Mouse (Mus musculus) CD4-positive, CD25-positive, alpha-beta regulatory T cell, adult 2 months (primary cell): ENCODE measurements around the gene Slc2a9.
A peak's percentile ranks its signal among the peaks of the same experiment; 100 is the strongest.

Experiments
- DNase-seq: peaks from one replicate; pipeline ENCODE4 v3.0.0-alpha.2; 2012; ENCODE audit warnings: low read depth, low spot score

Slc2a9 gene

DNA sequence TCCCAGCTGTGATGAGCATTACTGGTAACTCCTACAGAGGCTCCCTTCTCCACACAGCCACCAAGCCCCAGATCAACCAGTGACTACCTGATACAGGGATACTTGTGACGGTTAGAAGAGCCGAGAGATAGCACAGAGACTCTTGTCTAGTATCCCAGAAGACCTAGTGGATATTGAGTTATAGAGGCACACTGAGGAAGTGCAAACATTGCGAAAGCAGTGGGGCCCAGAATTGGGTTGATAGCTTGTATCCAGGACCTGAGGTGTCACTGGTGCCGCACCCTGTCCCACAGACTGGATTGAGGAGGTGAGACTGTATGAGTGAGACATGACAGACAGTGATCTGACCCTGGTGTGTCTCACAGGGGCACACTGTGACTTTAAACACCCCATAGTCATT lies at the start of gene Slc2a9:
Gene Slc2a9 (minus strand): TSS at position 152 of the 400 bp plus-strand sequence.
- no peak for DNase-seq

DNA sequence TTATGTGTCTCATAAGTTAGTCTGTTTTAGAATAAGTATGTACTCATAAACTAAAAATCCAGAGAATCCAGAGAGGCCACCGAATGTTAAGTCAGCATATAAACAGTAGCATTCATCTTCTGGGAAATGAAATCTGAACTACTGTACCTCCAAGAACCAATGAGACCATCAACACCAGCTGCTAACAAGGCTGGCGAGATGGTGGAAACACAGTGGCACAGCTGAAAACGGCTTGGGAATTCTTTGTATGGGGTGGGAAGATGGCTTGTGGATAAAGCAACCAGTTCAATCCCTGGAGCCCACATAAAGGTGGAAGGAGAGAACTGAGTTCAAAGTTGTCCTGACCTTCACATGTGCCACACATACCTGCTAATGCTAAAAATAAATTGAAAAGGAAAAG lies 49.7 kb upstream of the Slc2a9 start:
- DNase-seq: no peak

DNA sequence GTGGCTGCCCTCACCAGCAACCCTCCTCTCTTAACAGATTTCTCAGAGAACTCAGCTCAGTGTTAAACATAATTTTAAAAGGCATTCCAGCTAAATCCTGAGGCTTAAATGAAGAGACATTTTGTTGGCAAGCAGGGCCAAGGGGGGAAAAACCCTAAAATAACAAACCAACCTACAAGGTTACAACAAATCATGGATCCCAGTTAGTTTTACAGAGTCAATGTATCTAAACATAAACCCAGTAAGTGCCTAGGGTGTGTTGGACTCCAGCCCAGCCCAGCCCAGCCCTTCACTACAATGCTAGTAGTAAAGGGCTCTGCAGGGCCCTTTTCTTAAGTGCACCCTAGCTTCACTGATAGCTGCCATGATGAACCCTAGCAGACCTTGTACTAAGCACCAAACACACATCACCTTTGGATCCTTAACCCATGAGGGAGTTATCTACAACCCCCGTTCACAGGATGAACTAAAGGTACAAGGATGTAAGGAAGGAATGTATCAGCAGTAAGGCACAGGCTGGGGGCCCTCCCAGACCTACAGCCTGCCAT lies 47.4 kb upstream of the Slc2a9 start:
- DNase-seq: no peak

DNA sequence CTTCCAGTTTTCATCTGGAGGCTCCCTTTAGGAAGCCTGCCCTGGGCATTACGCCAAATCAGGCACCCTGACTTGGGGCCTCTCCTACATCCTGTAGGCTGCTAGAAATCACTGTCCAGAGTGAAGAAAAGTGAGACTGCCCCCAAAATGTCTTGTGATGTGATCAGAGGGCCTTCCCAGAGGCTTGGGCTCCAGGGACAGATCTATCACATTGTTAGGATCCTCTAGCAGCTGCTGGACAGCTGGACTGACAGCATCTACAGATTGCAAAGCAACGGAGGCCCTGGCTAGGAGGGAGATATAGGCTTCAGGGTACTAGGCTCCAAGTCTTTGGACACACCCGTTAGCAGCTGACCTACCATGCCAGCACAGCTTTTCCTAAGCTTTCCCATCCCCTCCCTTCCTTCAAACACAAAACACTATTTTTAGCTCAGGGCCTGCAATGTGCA lies 46.5 kb upstream of the Slc2a9 start:
- no peak for DNase-seq

DNA sequence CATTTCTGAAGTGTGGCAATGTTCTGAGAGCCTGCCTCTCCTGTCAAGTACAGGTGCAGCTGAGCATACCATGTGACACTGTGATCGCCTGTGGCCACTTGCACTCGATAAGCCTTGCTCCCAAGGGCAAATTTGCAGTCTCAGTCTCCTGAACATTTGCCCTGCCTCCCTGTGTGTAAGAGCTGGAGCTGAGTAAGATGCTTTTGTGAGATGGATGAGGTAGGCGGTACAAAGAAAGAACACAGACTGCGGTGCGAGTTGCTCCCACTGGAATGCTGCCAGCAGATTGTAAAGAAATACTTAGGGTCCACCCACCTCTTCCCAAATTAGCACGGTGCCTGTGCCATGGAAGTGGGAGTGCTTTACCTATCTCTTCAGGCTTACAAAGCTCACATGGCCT lies 44.4 kb upstream of the Slc2a9 start:
- no peak for DNase-seq

DNA sequence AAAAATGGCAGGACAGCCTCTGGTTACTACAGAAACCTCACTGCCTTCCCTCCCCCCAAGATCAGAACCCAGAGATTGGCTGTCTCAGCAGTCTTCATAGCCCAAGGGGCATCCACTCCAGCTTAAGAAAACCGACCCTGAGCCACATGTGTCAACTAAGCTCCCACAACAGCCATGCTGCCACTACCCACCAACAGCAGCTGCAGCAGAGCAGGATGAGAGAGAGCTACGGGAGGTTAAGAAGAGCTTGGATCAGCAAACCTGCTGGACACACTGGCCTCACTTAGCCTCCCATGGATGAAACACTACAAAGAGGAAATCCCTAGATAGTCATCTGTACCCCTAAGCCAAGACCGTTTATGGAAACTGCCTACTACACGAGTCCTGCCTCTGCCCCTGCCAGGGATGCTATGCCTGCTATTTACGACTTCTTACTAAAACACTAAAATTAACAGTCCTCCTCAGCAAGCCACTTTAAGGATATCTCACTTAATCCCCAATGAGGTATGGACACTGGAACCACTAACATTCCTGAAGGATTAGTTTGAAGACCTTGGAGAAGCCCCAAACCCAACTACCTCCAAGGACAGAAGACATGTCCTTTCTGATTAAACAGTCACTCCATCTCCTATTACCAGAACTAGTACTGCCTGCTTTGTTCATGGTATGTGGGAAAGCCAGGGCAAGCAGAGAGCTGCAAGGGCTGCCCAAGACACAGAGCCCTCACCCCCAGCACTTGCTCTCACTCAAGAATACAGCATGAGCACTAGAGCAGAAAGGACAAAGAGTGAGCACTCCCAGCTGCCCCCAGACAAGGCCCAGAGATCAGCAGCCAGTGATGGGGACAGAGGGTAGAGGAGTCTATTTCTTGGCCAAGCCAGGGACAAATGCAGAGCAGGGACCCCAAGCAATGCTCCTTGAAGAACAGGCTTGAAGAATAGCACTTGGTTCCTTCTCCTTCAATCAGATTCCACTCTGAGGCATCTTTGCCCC lies 41.8 kb upstream of the Slc2a9 start:
- no peak for DNase-seq

DNA sequence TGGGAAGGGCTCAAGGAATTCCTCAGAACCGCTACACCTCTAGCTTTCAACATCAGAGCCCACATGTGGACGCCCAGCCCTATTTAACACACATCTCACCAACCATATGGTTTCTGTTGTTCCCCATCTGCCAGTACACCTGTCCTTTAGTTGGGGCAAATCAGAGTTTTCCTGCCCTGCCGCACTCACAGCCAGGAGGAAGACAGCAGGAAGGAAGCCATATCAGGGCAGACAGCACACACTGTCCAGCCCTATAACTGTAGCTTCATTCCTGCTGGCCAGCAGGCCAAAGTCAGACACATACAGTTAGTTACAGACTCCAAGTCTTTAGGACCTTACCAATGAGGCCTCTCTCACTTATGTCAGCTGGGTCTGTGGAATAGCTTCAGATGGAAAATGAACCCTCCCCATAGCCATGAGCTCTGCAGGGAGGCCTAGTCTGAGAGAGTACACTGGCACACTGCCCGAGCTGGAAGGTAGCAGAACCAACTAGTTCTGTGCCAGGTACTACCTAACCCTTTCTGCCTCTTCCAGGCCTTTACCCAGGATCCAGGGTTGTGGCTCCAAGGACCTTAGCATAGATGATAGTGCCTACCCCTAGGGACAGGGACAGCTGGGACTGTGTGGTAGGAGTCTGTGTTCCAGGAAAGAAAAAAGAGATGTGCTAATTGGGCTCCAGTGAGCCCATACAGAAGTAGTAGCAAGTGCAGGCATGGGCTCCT lies 40.7 kb upstream of the Slc2a9 start:
- no peak for DNase-seq

DNA sequence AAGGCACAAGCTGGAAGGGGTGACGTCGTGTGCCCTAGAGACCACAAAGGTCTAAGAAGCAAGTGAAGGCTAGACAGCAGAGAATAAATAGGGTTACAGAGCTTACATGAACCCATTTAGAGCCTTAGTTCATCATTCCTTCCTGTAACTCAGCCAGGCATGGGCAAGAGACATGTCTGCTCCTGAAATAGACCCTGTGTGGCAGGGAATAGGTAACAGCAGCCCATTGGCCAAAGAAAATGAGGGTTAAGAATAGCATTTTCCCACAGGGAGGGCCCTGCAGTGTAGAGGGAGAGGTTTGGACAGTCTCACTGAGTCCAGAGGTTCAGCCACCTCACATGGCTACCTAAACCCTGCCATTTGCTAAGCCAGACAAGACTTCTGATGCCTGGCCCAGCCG lies 38.8 kb upstream of the Slc2a9 start:
- DNase-seq: no peak

DNA sequence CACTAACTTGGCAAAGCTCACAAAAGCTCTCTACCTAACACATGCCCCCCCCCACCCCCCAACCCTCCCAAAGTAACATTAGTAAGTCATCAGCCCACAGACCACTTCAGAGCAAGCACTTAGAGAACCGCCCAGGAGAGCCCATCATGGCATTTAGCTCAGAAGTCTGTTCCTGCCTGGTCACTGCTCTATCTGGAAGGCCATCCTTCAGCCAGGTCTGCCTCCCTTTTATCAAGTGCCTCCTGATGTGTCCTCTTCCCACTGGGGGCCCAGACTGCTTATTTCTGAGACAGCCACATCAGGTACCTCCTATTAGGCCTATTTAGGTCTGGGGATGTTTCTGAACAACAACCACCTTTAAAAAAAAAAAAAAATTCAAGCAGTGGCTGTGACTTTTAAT lies 38.0 kb upstream of the Slc2a9 start:
- DNase-seq: no peak

DNA sequence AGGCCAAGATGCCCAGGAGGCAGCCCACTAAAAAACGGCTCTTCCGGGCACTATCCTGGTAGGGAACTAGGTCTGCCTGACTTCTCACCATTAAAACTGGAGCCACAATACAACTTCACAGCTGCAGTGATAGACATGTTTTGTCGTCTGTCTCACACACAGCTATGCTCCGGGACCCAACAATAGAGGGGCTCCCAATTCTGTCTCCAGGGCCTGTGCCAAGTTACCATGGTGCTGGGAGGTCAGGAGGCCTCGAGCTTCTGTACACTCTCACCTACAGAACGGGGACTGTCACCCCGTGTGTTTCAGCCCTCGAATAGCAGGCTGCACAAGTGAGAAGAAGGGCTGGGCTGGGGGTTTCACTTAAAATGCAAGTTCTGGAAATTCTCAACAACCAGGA lies 35.6 kb upstream of the Slc2a9 start:
- DNase-seq: no peak

DNA sequence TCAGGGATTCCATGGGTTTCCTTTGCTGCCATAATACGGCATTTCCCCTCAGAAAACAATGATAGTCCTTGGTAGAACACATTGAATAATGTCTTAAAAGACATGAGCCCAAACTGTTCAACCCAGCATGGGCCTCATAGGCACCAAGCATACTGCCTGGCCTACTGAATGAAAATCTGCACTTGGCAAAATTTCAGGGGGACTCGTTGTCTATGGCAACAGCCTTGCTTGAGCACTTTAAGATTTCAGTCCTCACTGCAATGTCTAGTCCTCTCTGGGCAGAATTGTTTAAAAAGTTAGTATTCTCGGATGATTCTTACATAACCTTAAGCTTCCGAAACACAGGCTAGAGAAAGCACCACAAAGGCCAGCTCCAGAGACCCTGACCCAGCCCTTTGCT lies 34.9 kb upstream of the Slc2a9 start:
- no peak for DNase-seq

DNA sequence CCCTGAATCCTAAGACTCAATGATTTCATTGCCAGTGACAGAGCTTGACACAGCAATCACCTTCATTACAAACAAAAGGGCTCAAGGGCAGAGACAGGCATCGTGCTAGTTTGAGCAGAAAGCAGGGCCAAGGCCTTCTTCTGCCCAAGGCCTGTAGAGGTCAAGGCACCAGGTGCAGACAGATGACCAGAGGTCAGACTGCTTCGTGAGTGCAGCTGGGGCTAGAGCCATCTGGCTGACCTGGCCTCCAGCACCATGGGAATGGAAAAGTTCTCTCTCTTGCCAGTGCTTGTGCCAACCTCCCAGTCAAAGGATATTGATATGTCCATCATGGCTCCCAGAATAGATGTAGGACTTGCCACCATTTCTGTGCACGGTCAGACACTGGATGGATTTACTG lies 33.9 kb upstream of the Slc2a9 start:
- no peak for DNase-seq

DNA sequence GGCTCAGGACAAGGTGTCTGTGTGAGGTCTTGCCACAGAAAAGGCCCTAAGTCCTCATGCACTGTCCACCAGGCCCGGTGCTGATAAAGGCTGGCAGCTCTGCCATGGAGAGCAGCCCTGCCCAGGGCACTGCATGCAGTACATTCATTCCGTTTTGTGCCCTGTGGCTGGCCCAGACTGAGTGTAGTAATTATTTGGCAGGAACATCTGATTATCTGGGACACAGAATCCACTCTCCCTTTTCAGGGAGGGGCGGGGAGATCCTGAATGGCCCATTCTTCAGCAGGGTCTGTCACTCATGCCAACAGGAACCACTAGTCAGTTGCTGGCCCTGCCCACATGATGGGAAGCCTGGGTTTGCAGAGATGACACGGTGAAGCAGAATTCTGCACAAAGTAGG lies 29.1 kb upstream of the Slc2a9 start:
- DNase-seq: no peak

DNA sequence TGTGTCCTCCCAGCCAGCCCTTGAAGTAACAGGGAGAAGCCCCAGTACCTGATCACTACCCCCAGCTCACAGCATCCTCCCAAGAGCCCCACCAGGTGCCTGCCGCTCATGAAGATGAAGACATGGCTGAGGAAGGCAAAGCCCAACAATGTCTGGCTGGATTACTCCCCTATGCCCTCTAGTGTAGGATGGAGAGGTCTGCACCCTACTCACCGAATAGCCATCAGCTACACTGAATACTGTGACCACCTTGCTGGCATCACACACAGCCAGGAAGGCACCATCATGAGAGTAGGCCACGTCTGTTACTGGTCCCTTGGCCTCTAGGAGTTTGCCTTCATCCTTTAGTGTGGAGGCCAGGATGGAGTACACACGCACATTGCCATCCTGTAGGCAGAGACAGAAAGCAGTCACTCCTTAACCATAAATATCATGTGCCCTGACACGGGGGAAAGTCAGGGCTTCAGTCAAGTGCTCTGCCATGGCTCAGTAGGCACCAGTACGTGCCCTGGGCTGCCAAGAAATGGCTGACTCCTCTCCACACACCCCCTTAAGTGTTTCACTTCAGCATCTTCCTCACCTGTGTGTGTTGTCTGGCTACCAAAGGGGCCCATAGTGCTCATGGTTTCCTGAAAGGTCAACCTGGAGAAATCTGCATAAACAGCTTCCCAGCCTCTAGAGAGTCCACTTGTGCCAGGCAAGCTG lies 26.9 kb upstream of the Slc2a9 start:
- peak; percentile 29 for DNase-seq

DNA sequence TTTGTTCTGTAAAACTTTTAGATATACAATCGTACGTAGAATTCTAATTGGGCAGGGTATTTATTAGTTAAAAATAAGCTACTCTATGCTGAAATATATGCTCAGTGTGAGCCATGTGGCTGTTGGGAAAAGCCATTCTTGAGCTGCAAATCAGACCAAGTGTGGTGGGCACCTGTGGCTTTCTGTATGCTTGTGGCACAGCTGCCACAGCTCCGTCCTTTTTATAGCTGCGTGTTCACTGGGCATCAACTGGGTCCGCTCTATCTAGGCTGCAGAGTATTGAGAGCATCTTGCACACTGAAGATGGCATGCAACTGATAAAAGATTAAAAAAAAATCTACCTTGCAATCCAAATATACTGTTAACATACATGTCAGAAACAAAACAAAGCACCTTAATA lies 20.0 kb upstream of the Slc2a9 start:
- no peak for DNase-seq

DNA sequence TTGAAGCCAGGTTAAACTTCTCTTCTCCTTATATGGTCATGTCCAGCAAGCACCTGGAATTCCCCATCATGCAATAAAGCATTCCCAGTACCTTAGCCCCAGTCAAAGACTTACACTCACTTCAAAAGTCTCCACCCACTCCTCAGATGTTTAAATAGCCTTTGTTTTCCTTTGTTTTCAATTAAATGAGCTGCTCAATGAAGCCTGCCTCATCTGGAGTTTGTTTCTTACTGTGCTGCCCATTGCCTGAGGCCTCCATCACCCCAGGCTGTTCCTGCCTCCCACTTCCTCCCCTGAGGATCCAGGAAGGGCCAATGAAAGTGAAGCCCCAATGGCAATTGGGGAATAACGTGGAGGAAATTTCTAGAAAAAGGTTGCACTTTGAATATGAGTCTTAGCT lies 17.9 kb upstream of the Slc2a9 start:
- DNase-seq: no peak

DNA sequence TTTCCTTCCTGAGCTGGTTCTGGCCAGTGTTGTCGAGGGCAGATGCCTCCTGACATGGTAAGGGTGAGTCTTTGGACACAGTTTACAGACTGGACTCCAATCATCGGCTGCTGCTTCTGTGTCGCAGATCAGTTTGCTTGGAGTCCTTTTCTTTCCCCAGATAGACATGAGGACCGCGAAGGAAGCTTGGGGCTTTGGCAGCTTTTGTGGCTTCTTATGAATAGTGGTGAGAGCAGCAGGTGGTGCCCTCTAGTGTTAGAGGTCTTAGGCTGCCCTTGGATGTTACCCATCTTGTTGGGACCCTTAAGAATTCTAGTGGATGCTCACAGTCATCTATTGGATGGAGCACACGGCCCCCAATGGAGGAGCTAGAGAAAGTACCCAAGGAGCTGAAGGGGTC lies 13.3 kb upstream of the Slc2a9 start:
- DNase-seq: peak; percentile 70

DNA sequence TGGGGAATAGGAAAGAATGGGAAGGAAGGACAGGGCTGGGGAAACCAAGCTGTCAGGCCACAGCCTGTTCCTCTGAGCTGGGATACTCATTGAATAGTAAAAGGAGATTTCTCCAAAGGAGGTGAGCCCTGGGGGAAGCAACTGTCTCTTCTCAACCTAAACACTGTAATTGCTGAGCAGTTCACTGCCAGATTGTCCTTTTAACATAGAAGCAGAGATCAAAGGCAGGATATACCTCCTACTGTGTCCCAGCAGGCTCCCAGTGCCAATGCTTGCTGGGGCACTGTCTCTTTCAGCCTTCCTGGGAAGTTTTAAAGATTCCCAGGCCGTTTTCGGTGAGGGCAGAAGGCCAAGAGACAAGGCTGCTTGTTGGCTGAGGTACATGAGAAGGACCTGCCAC lies 10.0 kb upstream of the Slc2a9 start:
- DNase-seq: no peak

DNA sequence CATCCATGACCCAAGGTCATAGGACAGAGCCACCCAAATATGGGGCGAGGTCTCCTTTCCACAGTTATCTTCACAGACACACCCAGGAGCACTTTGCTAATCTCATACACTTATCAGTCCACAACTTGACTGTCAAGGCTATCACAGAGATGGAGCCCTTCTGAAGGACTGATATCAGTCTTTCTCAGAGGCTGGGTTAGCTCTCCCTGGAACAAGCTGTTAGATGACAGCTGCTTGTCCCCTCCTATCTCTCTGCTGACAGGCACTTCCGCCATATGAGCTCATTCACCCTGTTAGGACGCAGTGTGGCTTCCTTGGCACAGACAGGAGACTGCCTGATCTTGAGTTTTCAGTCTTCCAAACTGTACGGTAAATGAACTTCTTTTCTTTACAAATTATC lies 6.6 kb upstream of the Slc2a9 start:
- no peak for DNase-seq

DNA sequence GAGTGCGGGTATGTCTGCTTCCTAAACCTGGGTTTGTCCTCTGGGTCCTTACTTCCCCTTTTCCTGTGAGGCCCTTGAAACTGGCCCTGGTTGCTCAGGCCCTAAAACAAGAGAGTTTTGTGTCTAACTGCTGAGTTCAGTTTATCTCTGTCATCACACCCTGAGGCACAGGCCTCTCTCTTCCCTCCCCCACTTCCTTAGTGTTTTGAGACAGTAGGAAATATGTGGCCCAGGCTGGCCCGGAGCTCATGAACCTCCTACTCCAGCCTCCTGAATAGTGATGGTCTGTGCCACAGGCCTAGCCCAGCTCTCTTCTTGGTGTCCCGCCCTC lies 2.5 kb upstream of the Slc2a9 start:
- DNase-seq: no peak

DNA sequence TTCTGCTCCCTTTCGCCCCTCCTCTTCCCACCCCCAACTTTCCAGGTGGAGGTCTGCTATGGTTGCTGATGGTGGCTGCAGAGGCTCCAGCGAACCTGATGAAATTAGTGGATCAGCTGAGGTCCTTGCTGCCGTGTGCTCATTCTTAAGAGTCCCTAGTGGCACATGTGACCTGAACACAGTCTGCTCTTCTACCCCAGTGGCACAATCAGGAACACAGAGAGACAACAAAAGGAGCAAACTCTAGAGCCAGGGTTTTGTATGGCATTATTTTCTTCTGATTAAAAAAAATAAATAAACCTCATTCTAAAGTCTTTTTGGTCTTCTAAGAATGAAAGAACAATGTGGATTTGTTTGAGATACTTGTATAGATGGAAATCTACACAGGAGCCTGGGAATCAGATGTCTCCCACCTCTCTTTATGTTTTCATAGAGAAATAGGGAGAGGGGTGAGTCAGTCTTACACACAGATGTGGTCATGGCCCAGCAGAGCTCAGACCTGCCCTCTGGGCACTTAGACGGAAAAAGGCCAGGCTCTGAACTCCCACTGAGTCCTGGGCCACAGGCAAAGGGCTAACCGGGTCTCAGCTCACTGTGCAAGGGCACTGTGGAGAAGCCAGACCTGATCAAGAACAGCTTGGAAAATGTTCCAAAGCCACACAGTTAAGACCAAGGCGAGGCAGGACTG lies 1.9 kb upstream of the Slc2a9 start:
- DNase-seq: no peak

DNA sequence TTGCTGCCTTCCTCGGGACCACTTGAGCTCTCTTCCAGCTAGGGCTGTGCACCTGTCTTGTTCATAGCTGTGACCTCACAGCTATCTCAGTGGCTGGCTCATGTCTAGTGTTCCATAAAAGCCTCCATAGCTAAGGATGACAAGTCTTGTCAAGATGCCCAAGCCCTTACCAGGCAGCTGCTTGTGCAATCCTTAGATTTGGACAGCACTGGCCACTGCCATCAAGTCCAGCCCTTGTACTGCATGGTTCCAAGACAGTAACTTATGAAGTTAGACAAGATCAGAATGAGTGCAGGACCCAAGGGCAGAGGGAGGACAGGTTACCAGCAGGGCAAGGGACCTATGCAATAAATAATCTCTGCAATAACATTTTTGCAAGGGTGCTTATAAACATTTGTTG lies 1.2 kb upstream of the Slc2a9 start:
- DNase-seq: no peak
